Mouse (Mus musculus): Measurements from ENCODE around the gene Hoxd9. TPM values are rescaled to one million over a fixed set of nuclear protein-coding genes. Genes with fewer than 3 reads are reported as not detected.
A peak's percentile ranks its signal among the peaks of the same experiment; 100 is the strongest.

Gene Hoxd9
- total and polyA plus RNA-seq, 2 experiments from 2014 or later, result not detected

DNA sequence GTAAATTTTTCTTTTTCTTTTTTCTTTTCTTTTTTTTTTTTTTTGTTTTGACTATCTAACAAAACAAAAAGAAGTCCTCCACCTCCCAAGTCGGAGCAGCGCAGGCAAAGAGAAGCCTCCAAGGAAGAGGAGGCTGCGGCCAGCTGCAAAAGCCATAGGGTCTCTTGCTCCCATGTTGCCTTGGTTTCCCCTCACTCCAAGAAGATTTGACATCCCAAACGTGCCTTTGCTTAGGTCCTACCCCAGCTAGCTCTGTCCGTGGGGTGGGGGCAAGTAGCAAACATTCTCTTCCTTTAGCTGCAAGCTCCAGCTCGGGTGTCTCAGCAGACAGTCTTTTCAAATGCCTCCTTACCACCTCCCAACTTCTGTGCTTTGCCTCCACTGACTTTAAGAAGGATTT lies 36.2 kb downstream of the Hoxd9 start:
- Histone ChIP-seq H3K9me3 (ENCODE audit: low read length) (no peaks in the 10 kb centered on the region), H3K36me3 (ENCODE audit: insufficient read depth, low read length) (no peaks in the 10 kb centered on the region), H3K27me3 (ENCODE audit: insufficient read depth, low read length) (peaks cover 59% of the 10 kb centered on the region), H3K9ac (replicated peaks; ENCODE audit: low read length) (peak overlapping the region; percentile 49; the same call in 1 of the 2 replicates), H3K4me1 (ENCODE audit: insufficient read depth, low read length) (no peaks in the 10 kb centered on the region), H3K4me2 (ENCODE audit: low read depth, low read length) (peak overlapping the region; percentile 49), H3K4me3 (ENCODE audit: low read length) (peak overlapping the region; percentile 34), H3K27ac (peak overlapping the region; percentile 84)
- DNase-seq (ENCODE audit: low spot score), result peak; percentile 19
- ATAC-seq, result no peak
- WGBS, result 2% methylated on average over 6 of the region's 6 CpGs
- TF ChIP-seq CTCF (IDR thresholded peaks at IDR 0.05; ENCODE audit: low read depth), result no peak

DNA sequence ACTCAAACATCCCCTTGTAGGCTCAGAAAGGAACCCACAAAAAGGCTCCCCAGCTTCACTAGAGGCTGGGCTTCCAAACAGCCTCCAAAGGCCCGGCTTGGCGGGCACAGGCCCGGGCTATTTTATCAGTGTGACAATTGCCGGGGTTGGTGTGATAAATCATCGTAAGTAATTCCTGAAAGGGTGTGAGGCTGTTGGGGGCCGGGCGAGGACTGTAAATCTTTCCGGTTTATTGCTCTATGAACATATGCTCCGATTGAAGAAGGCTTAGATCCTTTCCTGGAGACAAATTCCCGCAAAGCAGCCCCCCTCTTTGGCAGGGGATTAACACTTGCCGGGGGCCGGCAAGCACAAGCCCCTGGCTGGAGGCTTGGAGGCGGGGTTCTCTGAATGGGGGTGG lies 36.9 kb downstream of the Hoxd9 start:
- Histone ChIP-seq H3K4me1 (ENCODE audit: insufficient read depth, low read length) (no peaks in the 10 kb centered on the region), H3K36me3 (ENCODE audit: insufficient read depth, low read length) (no peaks in the 10 kb centered on the region), H3K4me3 (ENCODE audit: low read length) (peak overlapping the region; percentile 16), H3K27me3 (ENCODE audit: insufficient read depth, low read length) (peaks cover 59% of the 10 kb centered on the region), H3K9me3 (ENCODE audit: low read length) (no peaks in the 10 kb centered on the region), H3K27ac (peak overlapping the region; percentile 84), H3K9ac (replicated peaks; ENCODE audit: low read length) (peak overlapping the region; percentile 53; the same call in 1 of the 2 replicates), H3K4me2 (ENCODE audit: low read depth, low read length) (peak overlapping the region; percentile 49)
- no peak for ATAC-seq
- DNase-seq (ENCODE audit: low spot score), result peak; percentile 35
- no peak for TF ChIP-seq CTCF (IDR thresholded peaks at IDR 0.05; ENCODE audit: low read depth)
- WGBS, result 3% methylated on average over 13 of the region's 13 CpGs

DNA sequence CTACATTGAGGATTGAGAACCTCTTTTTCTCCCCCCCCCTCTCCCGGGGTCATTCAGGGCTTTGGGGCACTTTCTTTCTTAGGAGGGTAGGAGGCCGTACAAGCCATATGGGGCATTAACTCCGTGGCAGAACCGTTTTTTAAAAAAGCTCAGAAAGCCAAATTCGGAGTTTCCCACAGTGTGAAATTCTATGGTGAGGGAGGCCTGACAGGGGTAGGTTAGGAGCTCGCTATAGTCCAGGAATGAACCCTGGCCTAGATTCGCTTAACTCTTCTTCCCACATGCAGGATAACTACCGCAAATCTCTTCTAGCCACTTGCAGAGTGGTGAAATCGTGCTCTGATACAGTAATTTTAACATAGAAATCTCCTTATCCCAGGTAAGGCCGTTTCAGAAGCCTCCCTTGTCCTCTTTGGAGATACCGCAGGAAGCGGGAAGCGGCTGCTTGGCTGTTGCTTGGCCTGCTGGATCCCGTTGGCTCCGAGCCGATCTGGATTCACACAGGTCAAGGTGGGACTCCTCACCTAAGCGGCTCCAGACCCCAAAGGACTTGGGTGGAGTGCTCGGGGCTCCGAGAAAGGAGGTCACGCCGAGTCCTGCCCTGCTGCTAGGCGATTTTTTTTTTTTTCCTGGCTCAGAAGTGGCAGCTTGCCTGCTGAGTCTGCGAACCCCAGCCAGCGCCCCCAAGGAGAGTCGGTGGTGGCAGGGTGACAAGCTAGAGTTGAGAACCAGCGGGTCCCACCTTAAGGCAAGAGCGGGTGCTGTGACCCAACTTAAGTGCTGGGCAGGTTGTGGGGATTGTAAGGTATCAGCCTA lies 37.7 kb downstream of the Hoxd9 start:
- Histone ChIP-seq H3K4me2 (ENCODE audit: low read depth, low read length) (peak overlapping the region; percentile 49), H3K4me1 (ENCODE audit: insufficient read depth, low read length) (no peaks in the 10 kb centered on the region), H3K4me3 (ENCODE audit: low read length) (peak overlapping the region; percentile 33), H3K9ac (replicated peaks; ENCODE audit: low read length) (peak overlapping the region; percentile 53), H3K9me3 (ENCODE audit: low read length) (no peaks in the 10 kb centered on the region), H3K36me3 (ENCODE audit: insufficient read depth, low read length) (no peaks in the 10 kb centered on the region), H3K27me3 (ENCODE audit: insufficient read depth, low read length) (peaks cover 58% of the 10 kb centered on the region), H3K27ac (peak overlapping the region; percentile 84)
- 2% methylated on average over 27 of the region's 27 CpGs for WGBS
- ATAC-seq, result no peak
- peak; percentile 18 for DNase-seq (ENCODE audit: low spot score)
- no peak for TF ChIP-seq CTCF (IDR thresholded peaks at IDR 0.05; ENCODE audit: low read depth)

DNA sequence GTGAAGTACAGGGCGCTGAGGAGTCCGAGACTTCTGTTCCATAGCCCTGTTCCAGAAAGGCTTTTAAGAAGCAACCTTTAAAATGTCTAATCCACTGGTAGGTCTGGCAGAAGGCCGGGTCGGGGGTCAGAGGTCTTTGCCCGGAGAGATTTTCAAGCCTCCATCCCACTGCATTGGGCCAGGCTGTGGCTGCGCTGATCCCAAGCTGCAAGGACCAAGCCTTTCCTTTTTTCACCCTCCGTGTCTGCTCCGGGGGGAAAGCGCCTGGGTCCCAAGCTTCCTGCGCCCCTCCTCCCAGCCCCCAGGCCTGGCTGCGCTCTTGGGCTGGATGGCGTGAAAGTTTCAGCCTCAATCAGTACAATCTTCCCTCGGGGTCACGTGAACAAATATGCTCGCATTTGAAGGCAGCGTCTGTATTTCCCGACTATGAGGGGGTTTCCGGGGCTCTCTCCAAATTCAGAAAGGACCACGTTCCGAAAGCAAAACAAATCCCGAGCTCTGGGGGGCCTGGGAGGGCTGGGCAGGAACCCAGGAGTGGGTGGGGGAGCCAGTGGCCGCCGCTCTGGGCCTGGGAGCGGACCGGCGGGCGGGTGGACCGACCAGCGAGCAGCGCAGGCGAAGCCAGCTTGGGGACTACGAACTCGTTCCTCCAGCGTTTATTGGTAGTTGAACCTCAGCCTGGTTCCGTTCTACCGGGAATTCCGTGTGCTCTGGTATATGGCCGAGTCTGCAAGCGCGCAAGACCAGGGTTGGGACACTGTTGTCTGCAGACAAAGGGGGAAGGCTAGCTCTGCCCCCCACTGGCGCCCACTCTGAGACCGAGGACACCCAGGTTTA lies 38.5 kb downstream of the Hoxd9 start:
- TF ChIP-seq CTCF (IDR thresholded peaks at IDR 0.05; ENCODE audit: low read depth), result no peak
- H3K4me2 ChIP-seq (ENCODE audit: low read depth, low read length), result peak overlapping the region; percentile 49

DNA sequence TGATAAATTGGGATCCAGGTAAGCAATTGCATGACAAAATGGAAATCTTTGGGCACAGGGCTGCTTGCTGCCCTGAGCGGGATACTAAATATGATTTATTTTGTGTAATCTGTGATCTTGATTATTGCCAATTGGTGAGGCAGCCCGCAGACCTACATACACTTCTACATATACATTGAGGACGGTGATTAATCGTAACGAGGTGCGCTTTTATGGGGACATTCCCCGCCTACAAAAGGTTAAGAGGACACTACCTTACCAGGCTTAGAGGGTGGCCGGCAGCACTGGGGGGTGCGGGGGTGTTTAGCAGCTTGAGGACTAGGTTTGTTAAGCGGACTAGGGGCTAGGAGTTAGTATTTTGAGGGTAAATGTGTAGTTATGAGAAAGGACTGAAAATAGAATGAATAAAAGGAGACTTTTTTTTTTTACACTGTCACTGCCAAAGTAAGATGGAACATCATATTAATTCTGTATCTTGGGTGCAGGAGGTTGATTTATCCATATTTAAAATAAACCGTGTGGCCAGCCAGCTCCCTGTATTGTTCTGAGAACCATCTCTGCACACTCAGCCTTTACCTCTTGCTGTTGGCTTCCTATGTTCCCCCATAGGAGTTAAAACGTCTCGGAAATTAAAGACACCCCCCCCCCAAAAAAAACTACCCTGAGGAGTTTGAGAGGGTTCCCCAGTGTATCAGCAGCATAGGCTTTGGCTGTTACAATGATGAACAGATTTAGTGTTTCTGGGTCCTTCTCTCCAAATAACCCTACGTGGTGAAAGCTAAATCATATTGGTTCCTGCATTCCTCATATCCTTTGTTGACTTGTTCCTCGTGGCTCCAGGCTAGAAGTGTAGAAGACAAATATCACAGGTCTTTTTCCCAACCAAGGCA lies 39.4 kb downstream of the Hoxd9 start:
- H3K4me3 ChIP-seq (ENCODE audit: low read length), result peak overlapping the region; percentile 33
- ATAC-seq, result no peak
- DNase-seq (ENCODE audit: low spot score), result peak; percentile 29
- peak overlapping the region; percentile 53 for H3K9ac ChIP-seq (replicated peaks; ENCODE audit: low read length)
- H3K9me3 ChIP-seq (ENCODE audit: low read length), result no peaks in the 10 kb centered on the region
- 3% methylated on average over 15 of the region's 15 CpGs for WGBS
- H3K27me3 ChIP-seq (ENCODE audit: insufficient read depth, low read length), result peaks cover 54% of the 10 kb centered on the region
- H3K4me1 ChIP-seq (ENCODE audit: insufficient read depth, low read length), result no peaks in the 10 kb centered on the region
- H3K36me3 ChIP-seq (ENCODE audit: insufficient read depth, low read length), result no peaks in the 10 kb centered on the region
- peak overlapping the region; percentile 49 for H3K4me2 ChIP-seq (ENCODE audit: low read depth, low read length)
- H3K27ac ChIP-seq, result peak overlapping the region; percentile 84
- TF ChIP-seq CTCF (IDR thresholded peaks at IDR 0.05; ENCODE audit: low read depth), result no peak

More for the DNA sequence above, 38.5 kb downstream of the Hoxd9 start:
- Histone ChIP-seq H3K27ac (peak overlapping the region; percentile 84), H3K9ac (replicated peaks; ENCODE audit: low read length) (peak overlapping the region; percentile 53), H3K9me3 (ENCODE audit: low read length) (no peaks in the 10 kb centered on the region), H3K27me3 (ENCODE audit: insufficient read depth, low read length) (peaks cover 55% of the 10 kb centered on the region), H3K36me3 (ENCODE audit: insufficient read depth, low read length) (no peaks in the 10 kb centered on the region), H3K4me3 (ENCODE audit: low read length) (peak overlapping the region; percentile 33), H3K4me1 (ENCODE audit: insufficient read depth, low read length) (no peaks in the 10 kb centered on the region)
- WGBS, result under 1% methylated on average over 42 of the region's 42 CpGs
- ATAC-seq (no peak), DNase-seq (ENCODE audit: low spot score) (peak; percentile 66)

DNA sequence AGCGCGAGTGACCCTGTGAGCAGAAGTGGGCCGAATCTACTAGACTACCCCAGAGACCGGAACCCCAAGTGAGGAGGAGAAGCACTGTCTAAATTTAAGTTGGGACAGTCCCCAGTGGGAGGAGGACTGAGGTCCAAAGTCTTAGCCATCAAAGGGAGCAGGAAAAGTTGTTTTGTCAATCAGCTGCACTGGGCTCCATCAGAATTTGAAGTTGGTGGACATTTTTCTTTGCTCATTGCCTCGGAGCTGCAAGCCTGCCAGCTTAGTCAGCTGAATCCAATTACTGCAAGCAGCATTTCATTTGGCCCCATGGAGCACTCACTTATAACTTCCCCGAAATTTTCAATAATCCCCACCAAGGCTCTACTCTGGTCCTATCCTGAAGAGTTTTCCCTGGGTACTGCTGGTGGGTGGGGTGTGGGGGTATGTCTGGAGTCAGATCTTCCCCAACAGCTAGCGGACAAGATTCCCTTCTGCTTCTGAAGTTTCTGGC lies 40.1 kb downstream of the Hoxd9 start:
- peak overlapping the region; percentile 33 for H3K4me3 ChIP-seq (ENCODE audit: low read length)
- H3K4me1 ChIP-seq (ENCODE audit: insufficient read depth, low read length), result no peaks in the 10 kb centered on the region
- no peaks in the 10 kb centered on the region for H3K9me3 ChIP-seq (ENCODE audit: low read length)
- ATAC-seq (no peak), DNase-seq (ENCODE audit: low spot score) (peak; percentile 45)
- TF ChIP-seq CTCF (IDR thresholded peaks at IDR 0.05; ENCODE audit: low read depth), result no peak
- H3K9ac ChIP-seq (replicated peaks; ENCODE audit: low read length), result peak overlapping the region; percentile 53
- H3K27ac ChIP-seq, result peak overlapping the region; percentile 84
- peak overlapping the region; percentile 49 for H3K4me2 ChIP-seq (ENCODE audit: low read depth, low read length)
- no peaks in the 10 kb centered on the region for H3K36me3 ChIP-seq (ENCODE audit: insufficient read depth, low read length)
- peaks cover 57% of the 10 kb centered on the region for H3K27me3 ChIP-seq (ENCODE audit: insufficient read depth, low read length)
- 12% methylated on average over 7 of the region's 7 CpGs for WGBS

All from hindbrain, postnatal 0 days (tissue).